Mouse (Mus musculus): ENCODE data around the gene Csrp1. TPM values are rescaled to one million over a fixed set of nuclear protein-coding genes. Genes with fewer than 3 reads are reported as not detected.

Gene Csrp1
- 61.2 TPM for polyA plus RNA-seq (2015; fragmentation: Illumina TruSeq; extraction: RNeasy Lipid Tissue Mini Kit (QIAGEN cat#74804); ENCODE audit: insufficient read depth, low read depth, low replicate concordance)

DNA sequence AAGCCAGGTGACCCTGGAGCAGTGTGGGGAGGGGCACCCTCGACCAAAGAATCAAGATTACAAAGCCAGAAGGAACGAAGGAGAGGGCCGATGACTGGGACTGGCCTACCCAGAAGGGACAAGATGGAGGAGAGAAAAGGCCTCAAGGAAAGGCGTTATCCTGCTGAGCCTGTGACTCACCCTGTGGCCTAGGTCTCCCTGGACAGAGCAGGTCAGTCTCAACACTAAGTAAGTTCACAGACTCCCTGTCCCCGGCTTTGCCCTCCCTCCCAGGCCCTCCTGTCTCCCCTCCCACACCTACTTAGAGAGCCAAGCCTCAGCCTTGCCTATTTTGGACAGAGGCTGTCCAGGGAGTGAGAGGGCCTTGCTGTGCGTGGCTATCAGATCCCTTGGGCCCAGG, at the start of gene Csrp1:
Csrp1 (plus strand) TSS at position 79 of the 400 bp plus-strand sequence.

GRCm38 (mm10) chr1:135765645-135766591, 46.1 kb downstream of the Csrp1 start, which contains the start of gene Phlda3:
Gene Phlda3 (plus strand): TSS chr1:135766119.

GRCm38 (mm10) chr1:135778780-135779535, 59.1 kb downstream of the Csrp1 start, which contains the start of gene Tnni1:
Gene Tnni1 (plus strand): TSS chr1:135779434.

Other genes starting within 250 kb of the Csrp1 start
- gene Nav1, start 112.8 kb upstream of the Csrp1 start, polyA plus RNA-seq (2015; fragmentation: Illumina TruSeq; extraction: RNeasy Lipid Tissue Mini Kit (QIAGEN cat#74804); ENCODE audit: insufficient read depth, low read depth, low replicate concordance) = 8.3 TPM
- gene Phlda3, start 46.1 kb downstream of the Csrp1 start, polyA plus RNA-seq (2015; fragmentation: Illumina TruSeq; extraction: RNeasy Lipid Tissue Mini Kit (QIAGEN cat#74804); ENCODE audit: insufficient read depth, low read depth, low replicate concordance) = 9.3 TPM
- not detected for gene Tnni1, start 59.4 kb downstream of the Csrp1 start, polyA plus RNA-seq (2015; fragmentation: Illumina TruSeq; extraction: RNeasy Lipid Tissue Mini Kit (QIAGEN cat#74804); ENCODE audit: insufficient read depth, low read depth, low replicate concordance)
- 2.2 TPM for gene Lad1, start 98.5 kb downstream of the Csrp1 start, polyA plus RNA-seq (2015; fragmentation: Illumina TruSeq; extraction: RNeasy Lipid Tissue Mini Kit (QIAGEN cat#74804); ENCODE audit: insufficient read depth, low read depth, low replicate concordance)
- not detected for gene Tnnt2, start 116.3 kb downstream of the Csrp1 start, polyA plus RNA-seq (2015; fragmentation: Illumina TruSeq; extraction: RNeasy Lipid Tissue Mini Kit (QIAGEN cat#74804); ENCODE audit: insufficient read depth, low read depth, low replicate concordance)
- gene Pkp1, start 199.1 kb downstream of the Csrp1 start, polyA plus RNA-seq (2015; fragmentation: Illumina TruSeq; extraction: RNeasy Lipid Tissue Mini Kit (QIAGEN cat#74804); ENCODE audit: insufficient read depth, low read depth, low replicate concordance) = not detected